Mouse (Mus musculus) T-cell, adult 2 months (primary cell): ENCODE measurements around the gene Hsd11b2.
A peak's percentile ranks its signal among the peaks of the same experiment; 100 is the strongest.

Experiments used
- DNase-seq: peaks from one replicate; pipeline ENCODE4 v3.0.0; 2022; ENCODE audit warnings: low spot score

Gene Hsd11b2

DNA sequence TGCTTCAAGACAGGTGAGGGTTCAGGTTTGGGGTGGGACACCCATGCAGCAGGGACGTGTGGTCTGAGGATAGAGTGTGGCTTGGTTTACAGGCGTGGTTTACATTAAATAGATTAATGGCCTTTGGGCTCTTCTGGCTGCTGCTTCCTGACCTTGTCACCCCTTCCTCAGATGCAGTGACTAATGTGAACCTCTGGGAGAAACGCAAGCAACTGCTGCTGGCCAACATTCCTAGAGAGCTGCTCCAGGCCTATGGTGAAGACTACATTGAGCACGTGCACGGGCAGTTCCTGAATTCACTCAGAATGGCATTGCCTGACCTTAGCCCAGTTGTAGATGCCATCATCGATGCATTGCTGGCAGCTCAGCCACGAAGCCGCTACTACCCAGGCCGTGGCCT, 4.3 kb downstream of the Hsd11b2 start:
- no peak for DNase-seq

DNA sequence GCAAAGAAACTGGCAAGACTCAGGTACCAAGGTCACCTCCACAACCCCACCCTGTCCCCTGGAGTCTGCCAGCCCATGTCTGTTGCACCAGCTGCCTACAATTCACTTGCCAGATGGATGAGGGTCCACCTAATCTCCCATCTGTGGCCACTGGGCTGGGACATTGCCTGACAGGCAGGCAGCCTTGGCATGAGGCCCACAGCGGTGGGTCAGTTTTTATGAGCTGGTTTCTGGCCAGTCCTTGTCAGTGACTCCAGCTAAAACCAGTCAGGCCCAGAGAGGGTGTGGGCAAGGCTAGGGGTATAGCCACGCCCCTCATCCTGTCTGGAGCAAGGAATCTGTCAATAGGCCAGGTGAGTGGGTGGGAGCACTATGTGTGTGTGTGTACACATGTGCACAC, 8.6 kb downstream of the Hsd11b2 start:
- no peak for DNase-seq

GRCm38 (mm10) chr8:105528206-105528605, 9.7 kb downstream of the Hsd11b2 start:
- DNase-seq: no peak

DNA sequence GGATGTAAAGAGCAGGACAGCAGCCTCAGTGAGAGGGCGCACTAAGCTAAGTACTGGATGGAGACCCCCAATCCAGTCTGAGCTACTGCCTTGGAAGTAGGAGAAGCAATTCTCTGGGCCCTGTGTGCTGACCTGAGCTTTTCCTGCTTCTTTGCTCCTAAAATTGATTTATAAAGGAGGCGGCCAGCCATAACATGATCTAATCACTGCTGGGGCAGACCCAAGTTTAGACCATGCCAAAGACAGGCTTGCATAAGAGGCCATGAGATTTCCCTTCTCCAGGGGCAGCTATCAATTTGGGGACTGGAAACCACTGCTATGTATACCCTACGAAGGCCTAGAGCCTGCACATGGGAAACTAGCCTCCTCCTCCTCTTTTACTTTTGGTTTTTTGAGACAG, 10.7 kb downstream of the Hsd11b2 start:
- DNase-seq: no peak

GRCm38 (mm10) chr8:105531774-105532173, 13.2 kb downstream of the Hsd11b2 start:
- peak; percentile 41 for DNase-seq

DNA sequence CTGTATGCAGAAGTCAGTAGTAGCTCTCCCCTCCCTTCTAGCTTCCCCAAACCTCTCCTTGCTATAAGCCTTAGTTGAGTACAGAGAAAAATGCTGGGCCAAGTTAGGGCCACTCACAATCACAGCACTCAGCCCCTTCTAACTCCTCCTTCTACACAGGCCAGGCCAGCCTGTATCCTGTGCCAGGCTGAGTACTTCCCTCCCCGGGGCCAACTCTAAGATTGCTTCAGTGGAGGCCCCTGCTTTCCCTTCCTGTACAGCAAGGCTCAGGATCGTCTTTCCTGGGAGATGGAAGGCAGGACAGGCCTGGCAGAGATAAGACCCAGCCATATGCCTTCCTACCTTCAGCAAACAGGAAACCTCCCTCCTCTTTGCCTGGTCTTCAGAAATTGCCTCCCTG, 14.9 kb downstream of the Hsd11b2 start:
- no peak for DNase-seq

- DNase-seq: peak; percentile 49
Observed at GRCm38 (mm10) chr8:105533892-105534329, 15.4 kb downstream of the Hsd11b2 start.

DNA sequence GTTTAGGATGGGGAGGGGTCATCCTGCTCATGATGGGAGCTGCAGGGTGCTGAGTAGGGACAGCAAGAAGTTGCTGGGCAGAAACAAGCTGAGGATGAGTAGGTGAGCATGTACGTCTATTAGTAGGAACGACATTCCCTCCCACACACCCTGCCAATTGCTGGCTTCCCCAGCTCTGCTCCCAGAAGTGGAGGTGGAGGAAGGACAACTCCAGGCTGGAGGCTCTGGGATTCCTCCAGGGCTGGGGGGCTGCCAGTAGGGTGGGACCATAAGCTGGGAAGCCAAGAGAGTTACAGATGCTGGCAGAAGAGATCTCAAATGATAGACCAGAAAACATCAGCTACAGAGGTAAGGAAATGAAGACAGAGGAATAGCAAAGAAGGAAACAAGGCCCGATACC, 18.0 kb downstream of the Hsd11b2 start:
- DNase-seq: no peak

DNA sequence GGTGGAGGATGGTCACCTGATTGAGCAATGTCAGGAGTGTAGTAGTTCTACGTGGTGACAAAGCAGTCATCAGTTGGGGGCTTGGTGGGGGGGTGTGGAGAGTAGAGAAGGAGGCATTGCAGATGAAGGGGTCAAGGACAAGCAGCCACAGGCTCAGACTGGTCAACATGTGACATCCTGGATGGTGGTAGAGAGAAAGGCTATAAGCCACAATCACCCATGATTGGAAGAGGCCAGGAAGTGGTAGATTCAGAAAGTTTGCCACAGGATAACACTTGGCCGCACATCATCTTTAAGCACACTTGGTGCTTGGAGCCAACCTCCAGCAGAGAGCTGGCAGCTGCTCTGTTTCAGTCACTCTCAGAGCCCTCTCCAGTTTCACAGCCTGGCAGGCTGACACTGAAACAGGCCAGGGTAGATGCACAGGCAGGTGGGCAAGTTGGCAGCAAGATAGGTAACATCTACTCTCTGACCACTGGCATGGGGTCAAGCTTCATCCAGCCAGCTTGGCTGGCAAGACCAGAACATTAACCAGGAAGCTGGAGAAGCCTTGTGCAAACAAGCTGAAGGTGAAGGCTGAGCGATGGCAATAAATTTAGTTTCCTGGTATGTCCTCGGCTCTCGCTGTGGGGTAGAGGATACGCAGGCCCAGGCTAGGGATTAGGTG, 18.6 kb downstream of the Hsd11b2 start:
- no peak for DNase-seq

DNA sequence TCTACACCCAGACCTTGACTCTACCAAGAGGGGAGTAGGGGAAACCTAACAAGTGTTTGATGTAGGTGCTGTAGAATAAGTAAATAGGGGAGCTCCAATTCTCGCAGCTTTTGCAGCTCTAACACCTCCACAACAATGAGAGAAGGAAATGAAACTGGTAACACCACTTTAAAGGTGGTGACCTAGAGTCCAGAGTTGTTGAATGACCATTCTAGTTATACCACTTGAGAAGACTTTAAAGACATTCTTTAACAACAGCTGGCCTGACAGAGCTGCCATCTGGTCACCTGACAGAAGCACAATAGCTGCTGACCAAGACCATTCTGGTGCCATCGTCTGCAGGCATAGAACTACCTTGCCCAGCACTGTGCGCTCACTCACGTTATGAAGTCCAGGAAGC, 20.4 kb downstream of the Hsd11b2 start:
- DNase-seq: no peak

GRCm38 (mm10) chr8:105542032-105542656, 23.6 kb downstream of the Hsd11b2 start:
- DNase-seq: no peak

- DNase-seq: no peak
Observed at GRCm38 (mm10) chr8:105542808-105543207, 24.3 kb downstream of the Hsd11b2 start.

DNA sequence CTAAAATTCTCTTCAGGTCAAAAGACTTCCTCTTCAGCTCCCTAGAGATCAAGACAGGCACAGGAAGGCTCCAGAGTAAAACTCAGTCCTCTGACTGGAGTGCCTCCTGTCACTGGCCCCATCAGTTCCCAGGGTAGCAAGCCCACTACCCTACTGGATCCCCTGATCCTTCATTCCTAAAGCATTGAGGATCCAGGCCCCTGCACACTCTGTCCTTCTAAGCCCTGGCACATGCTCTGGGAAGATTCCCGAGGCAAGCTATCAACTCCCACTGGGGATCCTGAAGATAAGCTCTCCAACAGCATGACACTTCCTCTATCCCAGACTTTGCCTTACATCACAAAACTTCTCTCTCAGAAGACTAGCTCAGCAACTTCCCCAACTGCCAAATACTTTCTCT, 25.1 kb downstream of the Hsd11b2 start:
- DNase-seq: no peak

GRCm38 (mm10) chr8:105544544-105545205, 26.1 kb downstream of the Hsd11b2 start:
- DNase-seq: no peak

- no peak for DNase-seq
Observed at GRCm38 (mm10) chr8:105545249-105545648, 26.7 kb downstream of the Hsd11b2 start.

DNA sequence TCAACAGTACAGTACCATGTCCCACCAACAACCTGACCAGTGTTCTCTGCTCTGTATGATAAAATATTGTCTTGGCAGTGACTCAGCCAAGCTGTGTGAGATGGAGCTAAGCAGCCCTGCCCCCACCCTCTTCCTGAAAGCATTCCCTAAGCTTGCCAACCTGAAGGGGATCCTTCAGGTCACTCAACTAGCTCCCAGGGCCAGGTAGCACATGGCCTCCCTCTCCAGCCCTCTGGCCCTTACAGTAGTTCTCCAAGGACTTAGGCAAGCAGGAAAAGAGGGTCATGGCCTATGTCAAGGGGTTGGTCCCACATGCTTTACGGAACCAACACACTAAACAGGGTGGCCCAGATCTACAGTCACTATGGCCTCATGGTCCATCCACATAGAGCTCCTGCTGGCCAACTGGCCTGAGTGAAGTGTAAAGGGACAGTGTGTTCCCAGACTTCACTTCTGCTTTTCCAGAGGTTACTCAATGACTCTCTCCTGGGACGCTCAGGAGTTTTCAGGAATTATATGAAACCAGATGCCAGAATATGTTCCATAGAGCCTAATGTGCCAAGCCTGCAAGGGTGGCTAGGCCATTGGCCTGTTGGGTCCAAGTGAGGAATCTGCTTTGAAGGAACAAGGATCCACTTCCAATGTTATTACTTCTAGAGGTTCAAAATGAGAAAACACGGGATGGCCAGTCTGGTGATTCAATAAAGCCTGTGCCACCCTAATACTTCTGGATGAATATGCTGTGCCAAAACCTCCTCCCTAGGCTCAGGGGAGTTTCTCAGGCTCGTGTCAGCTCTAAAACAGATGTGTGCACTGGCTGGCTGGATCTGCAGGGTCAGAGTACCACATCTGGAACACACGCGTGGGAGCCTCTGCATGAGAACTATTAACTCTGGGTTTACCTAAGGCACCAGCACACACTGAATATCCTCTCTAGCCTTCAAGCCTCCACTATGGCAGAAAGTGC, 28.1 kb downstream of the Hsd11b2 start:
- no peak for DNase-seq

DNA sequence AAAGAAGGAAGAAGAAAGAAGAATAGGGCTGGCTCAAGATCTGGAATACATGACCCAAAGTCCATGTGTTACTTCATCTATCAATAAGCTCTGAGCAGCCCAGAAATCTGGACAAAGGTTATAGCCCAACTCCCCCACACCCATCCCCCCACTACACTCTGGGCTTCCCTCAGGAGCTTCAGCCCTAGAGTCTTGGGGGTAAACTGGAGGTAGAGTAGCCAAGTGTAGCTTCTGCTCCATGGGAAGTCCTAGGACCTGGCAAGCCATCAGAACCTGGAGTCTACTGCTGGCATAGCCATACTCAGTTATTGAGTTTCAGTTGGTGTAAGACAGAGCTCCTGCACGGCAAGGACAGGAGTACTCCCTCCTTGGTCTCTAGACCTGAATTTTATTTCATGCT, 31.0 kb downstream of the Hsd11b2 start:
- no peak for DNase-seq

GRCm38 (mm10) chr8:105550083-105550482, 31.5 kb downstream of the Hsd11b2 start:
- no peak for DNase-seq

DNA sequence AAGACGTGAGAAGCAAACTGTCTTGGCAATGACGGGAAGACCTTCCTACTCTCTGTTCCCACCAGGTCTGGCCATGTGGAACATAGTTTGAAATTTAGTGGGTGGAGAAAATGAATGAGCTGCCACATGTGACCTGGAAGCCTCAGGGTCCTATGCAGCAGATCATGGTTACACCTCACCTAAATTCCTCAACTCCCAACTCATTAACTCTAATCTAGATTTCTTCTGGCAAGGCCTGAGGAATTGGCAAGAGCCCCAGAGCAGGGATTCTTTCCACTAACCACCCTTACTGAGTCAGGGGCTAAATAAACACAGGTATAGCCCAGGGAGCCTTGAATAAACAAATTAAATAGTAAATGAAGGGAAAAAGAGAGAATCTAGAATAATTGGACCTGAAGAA, 33.5 kb downstream of the Hsd11b2 start:
- no peak for DNase-seq

GRCm38 (mm10) chr8:105552824-105553223, 34.3 kb downstream of the Hsd11b2 start:
- no peak for DNase-seq

DNA sequence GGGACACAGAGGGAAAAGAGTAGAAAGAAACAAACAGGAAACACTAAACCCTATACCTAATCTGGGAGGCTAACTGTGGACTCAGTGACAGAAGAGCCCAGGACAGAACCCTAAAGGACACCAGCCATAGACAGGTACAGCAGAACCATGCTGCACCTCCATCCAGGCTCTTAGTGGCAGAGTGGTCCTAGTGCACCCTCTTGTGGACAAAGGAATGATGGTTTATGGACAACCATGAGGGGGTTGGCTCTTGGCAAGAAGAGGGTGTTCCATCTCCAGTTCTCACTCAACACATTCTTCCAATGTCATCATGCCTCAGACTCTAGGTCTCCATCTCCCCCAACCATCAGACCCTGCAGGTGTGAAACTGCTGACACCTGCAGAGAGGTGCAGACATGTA, 35.5 kb downstream of the Hsd11b2 start:
- DNase-seq: peak; percentile 48

GRCm38 (mm10) chr8:105555230-105555629, 36.7 kb downstream of the Hsd11b2 start:
- no peak for DNase-seq
